Mouse (Mus musculus): ENCODE measurements around the gene Zan. TPM values are rescaled to one million over a fixed set of nuclear protein-coding genes. Genes with fewer than 3 reads are reported as not detected.
A peak's percentile ranks its signal among the peaks of the same experiment; 100 is the strongest.

Zan gene
- polyA plus RNA-seq (2016; fragmentation: Nextera tagmentation; extraction: Ambion mirVana), result 0.04 and 0.09 TPM in 2 replicates

DNA sequence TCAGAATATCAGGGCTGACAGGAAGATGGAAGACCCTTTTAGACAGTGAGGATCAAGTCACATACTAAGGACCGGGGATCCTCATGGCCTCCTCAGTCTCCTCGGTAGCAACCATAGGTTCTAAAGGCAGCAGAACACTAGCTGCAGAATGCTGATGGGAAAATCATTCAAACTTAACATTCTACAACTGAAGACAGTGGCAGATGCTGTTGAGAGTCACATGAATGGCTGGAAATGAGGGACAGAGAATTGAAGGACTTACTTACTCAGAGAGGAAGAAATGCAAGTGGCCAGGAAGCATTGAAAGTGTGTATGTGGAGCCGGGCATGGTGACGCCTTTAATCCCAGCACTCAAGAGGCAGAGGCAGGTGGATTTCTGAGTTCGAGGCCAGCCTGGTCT is at the start of gene Zan:
Gene Zan (minus strand): TSS at position 101 of the 400 bp plus-strand sequence.
- H3K4me1 ChIP-seq, result no peaks in the 10 kb centered on the region
- no peak within 1 kb of the TSS for H3K4me3 ChIP-seq
- WGBS, result 88% methylated on average over 5 of the region's 5 CpGs
- H3K36me3 ChIP-seq, result no peaks in the 10 kb centered on the region
- no peak within 1 kb of the TSS for H3K4me2 ChIP-seq (replicated peaks)
- no peak within 1 kb of the TSS for H3K9ac ChIP-seq
- no peaks in the 10 kb centered on the region for H3K27me3 ChIP-seq (replicated peaks)
- no peaks in the 10 kb centered on the region for H3K9me3 ChIP-seq
- no peak within 1 kb of the TSS for H3K27ac ChIP-seq
- ATAC-seq (ENCODE audit: low FRiP score, low read depth), result no peak

DNA sequence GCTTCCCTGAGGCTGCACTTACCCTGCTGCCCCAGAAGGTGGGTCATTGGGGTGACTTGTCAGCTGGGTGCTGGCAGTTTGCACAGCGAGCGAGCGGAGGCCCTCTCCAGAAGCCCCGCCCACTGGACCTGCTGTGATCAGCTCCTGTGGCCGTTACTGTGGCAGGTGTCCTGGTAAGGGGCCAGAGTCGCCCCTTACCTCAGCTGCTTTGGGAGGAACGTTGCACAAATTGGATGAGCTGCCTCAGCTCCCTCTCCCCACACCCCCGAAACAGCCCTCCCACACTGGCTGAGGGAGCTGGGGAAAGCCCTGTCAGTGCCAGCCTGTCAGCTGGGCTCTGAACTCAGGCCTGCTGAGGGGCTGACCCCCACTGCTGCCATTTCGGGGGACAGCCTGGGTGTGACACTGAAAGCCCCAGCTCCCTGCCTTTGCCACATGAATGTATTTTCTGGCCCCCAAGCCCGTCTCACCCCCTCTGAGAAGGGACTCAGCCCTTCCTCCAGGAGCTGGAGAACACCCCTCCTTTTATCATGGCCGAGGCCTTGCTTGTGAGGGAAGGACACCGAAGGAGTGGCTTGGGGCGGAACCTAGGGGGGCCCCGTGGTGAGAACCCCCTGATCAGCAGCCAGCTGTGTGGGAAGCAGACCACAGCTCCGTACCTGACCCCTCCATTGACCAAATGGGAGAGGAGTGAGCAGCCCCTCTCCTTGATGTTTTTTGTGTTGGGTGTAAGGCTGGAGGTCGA is 49.5 kb upstream of the Zan start:
- 47% methylated on average over 16 of the region's 16 CpGs for WGBS
- Histone ChIP-seq H3K27me3 (replicated peaks) (no peaks in the 10 kb centered on the region), H3K4me3 (no peak overlapping the region), H3K4me2 (replicated peaks) (no peak overlapping the region), H3K9me3 (no peaks in the 10 kb centered on the region), H3K4me1 (peaks cover 38% of the 10 kb centered on the region), H3K36me3 (peaks cover 82% of the 10 kb centered on the region), H3K27ac (0 out of 2 replicates have a peak overlapping the region, but pooled peaks have one; percentile 15), H3K9ac (no peak overlapping the region)
- ATAC-seq (ENCODE audit: low FRiP score, low read depth), result no peak

DNA sequence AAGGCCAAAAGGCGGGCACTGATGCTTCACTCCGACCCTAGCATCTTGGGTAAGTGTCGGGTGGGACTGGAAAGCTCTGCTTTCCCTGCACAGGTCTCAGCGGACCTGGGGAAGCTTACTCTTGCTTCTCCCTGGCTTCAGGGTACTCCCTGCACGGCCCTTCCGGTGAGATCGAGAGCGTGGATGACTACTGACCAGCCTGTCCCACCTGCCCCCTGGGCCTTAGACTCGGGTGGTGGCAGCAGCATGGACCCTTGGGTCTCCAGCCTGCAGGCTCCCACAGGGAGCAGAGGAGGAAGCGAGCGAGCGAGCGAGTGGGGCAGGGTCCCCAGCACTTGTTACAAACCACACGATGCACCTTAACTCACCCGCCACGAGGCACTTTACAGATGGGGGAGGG is 48.6 kb upstream of the Zan start:
- no peak for ATAC-seq (ENCODE audit: low FRiP score, low read depth)
- WGBS, result 80% methylated on average over 16 of the region's 16 CpGs

DNA sequence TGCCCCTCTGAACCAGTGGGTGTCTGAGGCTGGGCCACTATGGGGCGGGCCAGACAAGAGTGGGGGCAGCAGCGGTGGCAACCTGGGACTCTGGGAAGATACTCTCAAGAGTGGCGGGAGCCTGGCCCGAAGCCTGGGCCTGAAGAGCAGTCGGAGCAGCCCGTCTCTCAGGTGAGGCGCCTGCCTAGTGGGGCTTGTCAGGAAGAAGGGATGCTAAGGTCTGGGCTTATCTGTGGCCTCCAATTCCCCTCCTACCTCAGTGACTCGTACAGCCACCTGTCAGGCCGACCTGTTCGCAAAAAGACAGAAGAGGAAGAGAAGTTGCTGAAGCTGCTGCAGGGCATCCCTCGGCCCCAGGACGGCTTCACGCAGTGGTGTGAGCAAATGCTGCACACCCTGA is 47.8 kb upstream of the Zan start:
- no peak for ATAC-seq (ENCODE audit: low FRiP score, low read depth)
- Histone ChIP-seq H3K36me3 (peaks cover 97% of the 10 kb centered on the region), H3K9ac (no peak overlapping the region; the same call in 1 of the 2 replicates), H3K4me1 (peaks cover 28% of the 10 kb centered on the region), H3K4me2 (replicated peaks) (no peak overlapping the region), H3K27me3 (replicated peaks) (no peaks in the 10 kb centered on the region), H3K27ac (no peak overlapping the region), H3K9me3 (no peaks in the 10 kb centered on the region), H3K4me3 (no peak overlapping the region)
- WGBS, result 90% methylated on average over 13 of the region's 13 CpGs

More for the DNA sequence above, 48.6 kb upstream of the Zan start:
- Histone ChIP-seq H3K27ac (peak overlapping the region; percentile 10; the same call in 1 of the 2 replicates), H3K9me3 (no peaks in the 10 kb centered on the region), H3K4me2 (replicated peaks) (no peak overlapping the region), H3K9ac (peak overlapping the region; percentile 35; the same call in 1 of the 2 replicates), H3K4me1 (peaks cover 36% of the 10 kb centered on the region), H3K4me3 (no peak overlapping the region), H3K27me3 (replicated peaks) (no peaks in the 10 kb centered on the region), H3K36me3 (peaks cover 90% of the 10 kb centered on the region)

DNA sequence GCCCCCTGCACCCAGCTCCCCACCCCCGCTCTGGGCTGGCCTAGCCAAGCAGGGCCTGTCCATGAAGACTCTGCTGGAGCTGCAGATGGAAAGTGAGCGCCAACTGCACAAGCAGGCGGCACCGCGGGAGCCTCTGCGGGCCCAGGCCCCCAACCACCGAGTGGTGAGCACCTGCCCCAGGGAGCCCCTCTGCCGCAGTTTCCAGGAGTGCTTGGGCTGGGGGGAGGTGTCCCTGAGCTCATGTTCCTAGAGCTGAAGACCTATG is 47.3 kb upstream of the Zan start:
- 87% methylated on average over 8 of the region's 8 CpGs for WGBS

GRCm38 (mm10) chr5:137523396-137524250 is 46.8 kb upstream of the Zan start:
- WGBS, result 82% methylated on average over 25 of the region's 25 CpGs
- Histone ChIP-seq H3K9ac (no peak overlapping the region), H3K4me1 (peaks cover 22% of the 10 kb centered on the region; the same call in 1 of the 2 replicates), H3K27me3 (replicated peaks) (no peaks in the 10 kb centered on the region), H3K36me3 (peaks cover 97% of the 10 kb centered on the region), H3K4me2 (replicated peaks) (no peak overlapping the region), H3K4me3 (no peak overlapping the region), H3K9me3 (no peaks in the 10 kb centered on the region), H3K27ac (no peak overlapping the region)
- no peak for ATAC-seq (ENCODE audit: low FRiP score, low read depth)

More for the DNA sequence above, 47.3 kb upstream of the Zan start:
- Histone ChIP-seq H3K27me3 (replicated peaks) (no peaks in the 10 kb centered on the region), H3K4me3 (no peak overlapping the region), H3K27ac (no peak overlapping the region), H3K4me2 (replicated peaks) (no peak overlapping the region), H3K9me3 (no peaks in the 10 kb centered on the region), H3K36me3 (peaks cover 97% of the 10 kb centered on the region), H3K9ac (no peak overlapping the region), H3K4me1 (peaks cover 23% of the 10 kb centered on the region)
- ATAC-seq (ENCODE audit: low FRiP score, low read depth), result no peak

GRCm38 (mm10) chr5:137522711-137523110 is 45.8 kb upstream of the Zan start:
- Histone ChIP-seq H3K9me3 (no peaks in the 10 kb centered on the region), H3K27me3 (replicated peaks) (no peaks in the 10 kb centered on the region), H3K27ac (no peak overlapping the region), H3K4me2 (replicated peaks) (no peak overlapping the region), H3K36me3 (peaks cover 92% of the 10 kb centered on the region), H3K4me3 (no peak overlapping the region), H3K9ac (0 out of 2 replicates have a peak overlapping the region, but pooled peaks have one; percentile 2), H3K4me1 (peaks cover 16% of the 10 kb centered on the region; the same call in 1 of the 2 replicates)
- 77% methylated on average over 11 of the region's 11 CpGs for WGBS
- no peak for ATAC-seq (ENCODE audit: low FRiP score, low read depth)

DNA sequence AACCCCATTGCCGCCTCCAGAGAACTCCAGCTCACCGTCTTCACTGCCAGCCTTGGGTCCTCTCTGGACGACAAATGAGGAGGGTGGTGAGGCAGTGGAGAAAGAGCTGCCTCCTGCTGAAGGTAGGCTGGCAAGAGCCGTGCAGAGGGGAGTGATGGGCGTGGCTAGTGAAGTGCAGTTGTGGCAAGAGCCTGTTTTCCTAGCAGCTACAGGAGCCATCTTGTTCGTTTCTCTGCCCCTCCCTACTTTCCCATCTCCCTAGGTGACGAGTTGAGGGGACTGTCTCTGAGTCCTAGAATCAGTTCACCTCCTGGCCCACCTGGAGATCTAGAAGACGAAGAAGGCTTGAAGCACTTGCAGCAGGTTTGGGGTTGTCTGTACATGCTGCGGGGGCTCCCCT is 45.0 kb upstream of the Zan start:
- Histone ChIP-seq H3K4me1 (peaks cover 13% of the 10 kb centered on the region; the same call in 1 of the 2 replicates), H3K36me3 (peaks cover 86% of the 10 kb centered on the region), H3K27ac (no peak overlapping the region), H3K9ac (no peak overlapping the region; the same call in 1 of the 2 replicates), H3K4me2 (replicated peaks) (no peak overlapping the region), H3K4me3 (no peak overlapping the region), H3K27me3 (replicated peaks) (no peaks in the 10 kb centered on the region), H3K9me3 (no peaks in the 10 kb centered on the region)
- no peak for ATAC-seq (ENCODE audit: low FRiP score, low read depth)
- 79% methylated on average over 9 of the region's 9 CpGs for WGBS

DNA sequence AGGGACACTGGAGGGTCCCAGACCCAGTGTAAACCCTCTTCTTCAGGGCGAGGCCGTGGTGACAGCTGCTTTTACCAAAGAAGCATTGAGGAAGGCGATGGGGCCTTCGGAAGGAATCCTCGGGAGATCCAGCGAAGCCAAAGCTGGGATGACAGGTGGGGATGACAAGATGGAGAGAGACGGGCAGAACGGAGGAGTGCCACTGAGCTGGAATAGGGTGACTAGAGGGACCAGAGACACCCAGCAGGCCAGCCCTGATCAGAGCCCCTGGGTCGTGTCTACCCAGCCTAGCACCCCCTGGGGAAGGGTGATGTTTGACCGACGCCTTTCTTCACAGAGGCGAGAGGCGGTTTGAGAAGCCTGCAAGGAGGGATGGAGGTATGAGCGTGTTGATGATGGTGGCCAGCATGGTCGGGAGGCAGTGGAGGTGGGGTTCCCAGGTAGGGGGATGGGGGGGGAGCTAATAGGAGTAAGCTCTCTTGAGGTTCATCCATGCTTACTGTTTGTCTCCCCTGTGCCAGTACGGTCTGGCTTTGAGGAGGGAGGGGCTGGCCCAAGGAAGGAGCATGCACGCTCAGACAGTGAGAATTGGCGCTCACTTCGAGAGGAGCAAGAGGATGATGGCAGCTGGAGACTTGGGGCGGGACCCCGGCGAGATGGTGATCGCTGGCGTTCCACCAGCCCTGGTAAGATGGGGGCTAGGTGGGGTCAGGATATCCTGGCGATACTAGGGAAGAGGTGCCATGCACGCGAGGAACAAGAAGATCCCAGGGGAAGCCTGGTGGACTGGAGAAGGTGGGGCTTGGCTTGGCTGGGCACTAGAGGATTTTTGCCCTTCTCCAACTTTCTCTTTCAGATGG is 43.1 kb upstream of the Zan start:
- H3K9me3 ChIP-seq, result no peaks in the 10 kb centered on the region
- no peak for ATAC-seq (ENCODE audit: low FRiP score, low read depth)
- 90% methylated on average over 27 of the region's 27 CpGs for WGBS
- H3K4me1 ChIP-seq, result 0 out of 2 replicates have a peak, but pooled peaks cover 3% of the 10 kb centered on the region
- H3K9ac ChIP-seq, result no peak overlapping the region
- H3K36me3 ChIP-seq, result peaks cover 68% of the 10 kb centered on the region
- H3K4me2 ChIP-seq (replicated peaks), result no peak overlapping the region
- no peak overlapping the region for H3K27ac ChIP-seq
- no peak overlapping the region for H3K4me3 ChIP-seq
- no peaks in the 10 kb centered on the region for H3K27me3 ChIP-seq (replicated peaks)

DNA sequence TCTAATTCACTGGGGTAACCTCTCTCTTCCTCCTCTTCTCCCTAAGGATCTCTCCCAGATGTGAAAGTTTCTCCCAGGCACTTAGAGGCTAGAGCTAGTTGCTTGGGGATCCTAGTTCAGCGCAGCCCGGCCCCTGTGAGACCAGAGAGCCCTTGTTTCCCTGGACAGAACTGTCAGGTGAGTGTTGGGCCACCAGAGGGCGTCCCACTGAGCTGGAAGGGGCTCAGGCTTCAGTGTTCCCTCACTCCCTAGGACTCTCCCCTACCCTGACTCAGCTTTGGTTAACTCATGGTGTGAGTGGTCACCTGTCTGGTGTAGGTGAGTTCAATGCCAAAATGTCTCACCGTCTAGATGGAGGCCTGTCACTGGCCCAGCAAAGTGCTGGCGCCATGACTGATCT is 41.6 kb upstream of the Zan start, which contains the start of gene Gigyf1:
Gene Gigyf1 (plus strand): TSS at position 113 of the 400 bp plus-strand sequence.
- H3K4me2 ChIP-seq (replicated peaks), result no peak within 1 kb of the TSS
- no peaks in the 10 kb centered on the region for H3K9me3 ChIP-seq
- no peak within 1 kb of the TSS for H3K27ac ChIP-seq
- peaks cover 53% of the 10 kb centered on the region for H3K36me3 ChIP-seq
- peaks cover 14% of the 10 kb centered on the region for H3K4me1 ChIP-seq
- no peak within 1 kb of the TSS for H3K9ac ChIP-seq
- ATAC-seq (ENCODE audit: low FRiP score, low read depth), result no peak
- H3K4me3 ChIP-seq, result no peak within 1 kb of the TSS
- H3K27me3 ChIP-seq (replicated peaks), result no peaks in the 10 kb centered on the region
- 74% methylated on average over 5 of the region's 5 CpGs for WGBS

- no peaks in the 10 kb centered on the region for H3K27me3 ChIP-seq (replicated peaks)
- H3K27ac ChIP-seq, result no peak overlapping the region
- peaks cover 17% of the 10 kb centered on the region for H3K36me3 ChIP-seq
- H3K9ac ChIP-seq, result no peak overlapping the region
- peaks cover 41% of the 10 kb centered on the region for H3K4me1 ChIP-seq
- no peaks in the 10 kb centered on the region for H3K9me3 ChIP-seq
- H3K4me2 ChIP-seq (replicated peaks), result no peak overlapping the region
- WGBS, result 91% methylated on average over 3 of the region's 3 CpGs
- no peak overlapping the region for H3K4me3 ChIP-seq
- ATAC-seq (ENCODE audit: low FRiP score, low read depth), result no peak
These were observed 37.9 kb upstream of the Zan start for GRCm38 (mm10) chr5:137514811-137515210.

Measured in neural tube, embryonic 12.5 days (tissue).